9 mouse cellular contexts compared by ENCODE assay signal in genomic region chr17:28141771-28142699, GRCm38 (mm10). TPM values are rescaled to one million over a fixed set of nuclear protein-coding genes. Genes with fewer than 3 reads are reported as not detected.
A peak's percentile ranks its signal among the peaks of the same experiment; 100 is the strongest.
DNase-seq lines count a peak whose midpoint lies in the region; ATAC-seq and TF ChIP-seq lines count a peak whose summit lies in the region.
"Had no signal": no experiment of that assay in that cellular context is flagged by ENCODE, and none has a peak within 500 bp of the region (broad histone marks: within the 10 kb centered on the region; RNA-seq: fewer than 3 reads in every experiment).

Gene Scube3, plus strand, starts transcription at chr17:28142141.

- under 1% methylated on average over 80 of the region's 97 CpGs for WGBS in embryonic facial prominence, embryonic 11.5 days
- WGBS in intestine, embryonic 14.5 days: 1% methylated on average over 54 of the region's 97 CpGs
- under 1% methylated on average over 93 of the region's 97 CpGs for WGBS in midbrain, embryonic 15.5 days

- TF ChIP-seq EP300 in CH12.LX (IDR thresholded peaks at IDR 0.05; ENCODE audit: low read length): no peak

- H3K4me3 ChIP-seq in gastrocnemius, adult 2 months: peak within 1 kb of the TSS; percentile 73
- no peak within 1 kb of the TSS for H3K4me3 ChIP-seq in CH12.LX (replicated peaks in 1 of 3; ENCODE audit: low read depth in 2 of 3, low read length in 2 of 3, poor library complexity in 1 of 3)
- peak within 1 kb of the TSS; percentile 79 for H3K4me3 ChIP-seq in embryonic facial prominence, embryonic 11.5 days (ENCODE audit: low read depth, low read length)
- H3K4me3 ChIP-seq in intestine, embryonic 14.5 days (ENCODE audit: low read depth, low read length): peak within 1 kb of the TSS; percentile 55
- H3K4me3 ChIP-seq in midbrain, embryonic 15.5 days: peak within 1 kb of the TSS; percentile 65

- no peak for TF ChIP-seq RAD21 in CH12.LX (IDR thresholded peaks at IDR 0.05; ENCODE audit: low read depth, low read length)

- no peaks in the 10 kb centered on the region for H3K36me3 ChIP-seq in CH12.LX (replicated peaks in 1 of 2; ENCODE audit: control insufficient read depth in 1 of 2, insufficient read depth in 1 of 2, low read length in 1 of 2)
- H3K36me3 ChIP-seq in embryonic facial prominence, embryonic 11.5 days (replicated peaks; ENCODE audit: control insufficient read depth, insufficient read depth, low read depth, low read length): no peaks in the 10 kb centered on the region
- no peaks in the 10 kb centered on the region for H3K36me3 ChIP-seq in intestine, embryonic 14.5 days (ENCODE audit: control insufficient read depth, insufficient read depth, low read length)
- H3K36me3 ChIP-seq in midbrain, embryonic 15.5 days (replicated peaks): no peaks in the 10 kb centered on the region

- H3K4me1 ChIP-seq in CH12.LX (ENCODE audit: control insufficient read depth in 1 of 2, insufficient read depth in 2 of 2): peaks cover 8 to 22% of the 10 kb centered on the region in 2 experiments
- peaks cover 34% of the 10 kb centered on the region for H3K4me1 ChIP-seq in embryonic facial prominence, embryonic 11.5 days (ENCODE audit: control insufficient read depth, insufficient read depth, low read length)
- peaks cover 26% of the 10 kb centered on the region for H3K4me1 ChIP-seq in intestine, embryonic 14.5 days (replicated peaks; ENCODE audit: control insufficient read depth, insufficient read depth, low read length)
- H3K4me1 ChIP-seq in midbrain, embryonic 15.5 days: peaks cover 64% of the 10 kb centered on the region

- peaks cover 3% of the 10 kb centered on the region for H3K9me3 ChIP-seq in CH12.LX (replicated peaks; ENCODE audit: low read length)
- no peaks in the 10 kb centered on the region for H3K9me3 ChIP-seq in embryonic facial prominence, embryonic 11.5 days (replicated peaks; ENCODE audit: control insufficient read depth, low read length)
- no peaks in the 10 kb centered on the region for H3K9me3 ChIP-seq in intestine, embryonic 14.5 days (ENCODE audit: control insufficient read depth, low read length)
- H3K9me3 ChIP-seq in midbrain, embryonic 15.5 days: no peaks in the 10 kb centered on the region

- no peak for TF ChIP-seq POLR2A in CH12.LX (IDR thresholded peaks at IDR 0.05; ENCODE audit: low read depth, low read length)

- in situ Hi-C loops in CH12.LX (cut with MboI; ENCODE audit: low pct_ligation_motif_present, low pct_unique_long_range_greater_than_20kb, low sequenced_read_pairs): no loop called here

- no peaks in the 10 kb centered on the region for H3K79me2 ChIP-seq in CH12.LX (replicated peaks; ENCODE audit: control insufficient read depth, extremely low read depth, insufficient read depth, poor library complexity, severe bottlenecking)

- H3K4me2 ChIP-seq in CH12.LX (ENCODE audit: insufficient read depth, low read depth, poor library complexity, severe bottlenecking): 0 out of 2 replicates have a peak within 1 kb of the TSS, but pooled peaks have one; percentile 22
- peak within 1 kb of the TSS; percentile 97 for H3K4me2 ChIP-seq in embryonic facial prominence, embryonic 11.5 days (ENCODE audit: low read depth, low read length)
- peak within 1 kb of the TSS; percentile 93 for H3K4me2 ChIP-seq in intestine, embryonic 14.5 days (ENCODE audit: low read length)
- peak within 1 kb of the TSS; percentile 83 for H3K4me2 ChIP-seq in midbrain, embryonic 15.5 days

- no peak within 1 kb of the TSS for H3K27ac ChIP-seq in gastrocnemius, adult 2 months
- no peak within 1 kb of the TSS for H3K27ac ChIP-seq in CH12.LX (ENCODE audit: insufficient read depth, low read depth)
- H3K27ac ChIP-seq in embryonic facial prominence, embryonic 11.5 days (replicated peaks; ENCODE audit: low read depth, low read length): peak within 1 kb of the TSS; percentile 95
- peak within 1 kb of the TSS; percentile 27; the same call in 1 of the 2 replicates for H3K27ac ChIP-seq in intestine, embryonic 14.5 days (ENCODE audit: low read depth)
- H3K27ac ChIP-seq in midbrain, embryonic 15.5 days: peak within 1 kb of the TSS; percentile 95
- H3K27ac ChIP-seq: macrophage had no signal

- peaks cover 88% of the 10 kb centered on the region for H3K27me3 ChIP-seq in CH12.LX (replicated peaks)
- H3K27me3 ChIP-seq in embryonic facial prominence, embryonic 11.5 days (ENCODE audit: control insufficient read depth, insufficient read depth, low read length): peaks cover 2% of the 10 kb centered on the region; the same call in 1 of the 2 replicates
- H3K27me3 ChIP-seq in intestine, embryonic 14.5 days (replicated peaks; ENCODE audit: control insufficient read depth, insufficient read depth, low read length): peaks cover 4% of the 10 kb centered on the region; the same call in 1 of the 2 replicates
- no peaks in the 10 kb centered on the region for H3K27me3 ChIP-seq in midbrain, embryonic 15.5 days (replicated peaks)

- peak; percentile 36 for DNase-seq in gastrocnemius, adult 2 months
- no peak for DNase-seq in gastrocnemius, postnatal 14 days
- DNase-seq in CH12.LX (ENCODE audit: extremely low read depth): no peak
- DNase-seq in embryonic facial prominence, embryonic 11.5 days (ENCODE audit: low spot score): peak; percentile 80
- DNase-seq in intestine, embryonic 14.5 days (ENCODE audit: low spot score): peak; percentile 72
- no peak for DNase-seq in left cerebral cortex, adult 11 months (ENCODE audit: low spot score)

- TF ChIP-seq CTCF in gastrocnemius, adult 2 months (IDR thresholded peaks at IDR 0.05): no peak
- no peak for TF ChIP-seq CTCF in CH12.LX (conservative IDR thresholded peaks at IDR 0.05 in 1 of 2, IDR thresholded peaks at IDR 0.05 in 1 of 2; ENCODE audit: low read depth in 2 of 2, low read length in 2 of 2)

- intact Hi-C loops in gastrocnemius, adult 2 months (cut with DNase I): no loop called here
- intact Hi-C loops in gastrocnemius, postnatal 14 days (cut with DNase I; ENCODE audit: low total_unique reads): no loop called here

- H3K9ac ChIP-seq in CH12.LX (ENCODE audit: insufficient read depth, low read depth): no peak within 1 kb of the TSS
- peak within 1 kb of the TSS; percentile 87 for H3K9ac ChIP-seq in embryonic facial prominence, embryonic 11.5 days (replicated peaks; ENCODE audit: low read length)
- peak within 1 kb of the TSS; percentile 55 for H3K9ac ChIP-seq in intestine, embryonic 14.5 days (ENCODE audit: low read length)
- peak within 1 kb of the TSS; percentile 70 for H3K9ac ChIP-seq in midbrain, embryonic 15.5 days

- ATAC-seq in embryonic facial prominence, embryonic 11.5 days (replicated peaks; ENCODE audit: insufficient number of reproducible peaks, low FRiP score, low TSS enrichment, low read depth): peak; percentile 42; the same call in 1 of the 2 replicates
- ATAC-seq in intestine, embryonic 14.5 days (replicated peaks; ENCODE audit: low FRiP score, low TSS enrichment, low read depth): peak; percentile 38; the same call in 1 of the 2 replicates
- ATAC-seq in midbrain, embryonic 15.5 days (replicated peaks): peak; percentile 55
- no peak for ATAC-seq in frontal cortex, adult (ENCODE audit: low TSS enrichment)

- dilution Hi-C loops in CH12.LX (cut with MboI; ENCODE audit: extremely low pct_ligation_motif_present, extremely low pct_unique_long_range_greater_than_20kb, low sequenced_read_pairs): no loop called here

TF ChIP-seq in CH12.LX, 34 proteins besides CTCF, POLR2A, EP300 and RAD21:
- no peak for TF ChIP-seq USF1 (IDR thresholded peaks at IDR 0.05; ENCODE audit: low read depth, low read length)

RNA-seq across cellular contexts. Expression of gene Scube3, which starts in this region (rescaled TPM):
- total RNA-seq in gastrocnemius, adult 2 months (2021): under 1 TPM; 0.17 to 0.20 TPM
- under 1 TPM; 0.20 to 0.62 TPM for total RNA-seq in gastrocnemius, postnatal 14 days (2021)
- total RNA-seq in CH12.LX (2012; rRNA removed) (0.08 and 0.50 TPM in 2 replicates), CH12.LX (2014; rRNA removed) (not detected in 2 replicates)
- polyA plus RNA-seq in CH12.LX (2012; ENCODE audit: insufficient read length, low read depth): 0.10 and 0.19 TPM in 2 replicates
- polyA plus RNA-seq in embryonic facial prominence, embryonic 11.5 days (2014; fragmentation: Nextera tagmentation; extraction: Ambion mirVana): 8.6 and 10.3 TPM in 2 replicates
- 3.5 TPM in 2 replicates for polyA plus RNA-seq in intestine, embryonic 14.5 days (2014; fragmentation: Nextera tagmentation; extraction: Ambion mirVana)
- polyA plus RNA-seq in midbrain, embryonic 15.5 days (2015; fragmentation: Nextera tagmentation; extraction: Ambion mirVana): 6.0 and 6.4 TPM in 2 replicates

Comparison
In these comparisons a context has a peak if more than half of its experiments do, and no peak if none do; other contexts are left out.
1. Peak in DNase-seq and H3K4me3 ChIP-seq in gastrocnemius, adult 2 months; RNA of the gene not detected or under 1 TPM.
2. DNase-seq: peak in embryonic facial prominence, embryonic 11.5 days (single experiment) and intestine, embryonic 14.5 days (single experiment); none in gastrocnemius, postnatal 14 days (single experiment), CH12.LX (single experiment) and left cerebral cortex, adult 11 months (single experiment).
3. H3K27ac ChIP-seq: peak in embryonic facial prominence, embryonic 11.5 days (single experiment), intestine, embryonic 14.5 days (single experiment) and midbrain, embryonic 15.5 days (single experiment); none in gastrocnemius, adult 2 months (single experiment) and CH12.LX (single experiment).
4. H3K4me3 ChIP-seq: peak in embryonic facial prominence, embryonic 11.5 days (single experiment), intestine, embryonic 14.5 days (single experiment) and midbrain, embryonic 15.5 days (single experiment); none in CH12.LX (0 of 3).
5. H3K4me2 ChIP-seq: peak in every context shown above with its lines; median percentile 97 in embryonic facial prominence, embryonic 11.5 days; 93 in intestine, embryonic 14.5 days; 83 in midbrain, embryonic 15.5 days; 22 in CH12.LX.